Mouse (Mus musculus) E14TG2a.4 (cell line): Measurements from ENCODE around the gene 9930104L06Rik.

Source experiments
- H3K27me3 ChIP-seq: 2 replicates; pipeline ENCODE4 v1.6.1; 2014; ENCODE audit warnings: low read length, control low read depth; ENCODE audit not compliant: insufficient read depth
- H3K36me3 ChIP-seq: 2 replicates; pipeline ENCODE4 v1.6.1; 2014; ENCODE audit warnings: low read length, control low read depth; ENCODE audit not compliant: insufficient read depth
- H3K4me1 ChIP-seq: replicated peaks from 2 replicates; pipeline ENCODE4 v1.6.1; 2014; ENCODE audit warnings: low read depth, low read length, control low read depth
- H3K4me3 ChIP-seq: replicated peaks from 2 replicates; pipeline ENCODE4 v1.5.1; 2014; ENCODE audit warnings: mild to moderate bottlenecking, low read length
- H3K9me3 ChIP-seq: 2 replicates; pipeline ENCODE4 v1.6.1; 2014; ENCODE audit warnings: low read length, control low read depth
- CTCF ChIP-seq: conservative IDR thresholded peaks from 2 replicates; pipeline ENCODE4 v1.5.1; 2014; ENCODE audit warnings: low read length
- NANOG ChIP-seq: IDR thresholded peaks from 2 replicates; pipeline ENCODE4 v1.6.1; 2014; ENCODE audit warnings: borderline replicate concordance, low read length, mixed read lengths
- POU5F1 ChIP-seq: IDR thresholded peaks from 2 replicates; pipeline ENCODE4 v1.6.1; 2014; ENCODE audit warnings: low read length, borderline replicate concordance

The 9930104L06Rik gene

DNA sequence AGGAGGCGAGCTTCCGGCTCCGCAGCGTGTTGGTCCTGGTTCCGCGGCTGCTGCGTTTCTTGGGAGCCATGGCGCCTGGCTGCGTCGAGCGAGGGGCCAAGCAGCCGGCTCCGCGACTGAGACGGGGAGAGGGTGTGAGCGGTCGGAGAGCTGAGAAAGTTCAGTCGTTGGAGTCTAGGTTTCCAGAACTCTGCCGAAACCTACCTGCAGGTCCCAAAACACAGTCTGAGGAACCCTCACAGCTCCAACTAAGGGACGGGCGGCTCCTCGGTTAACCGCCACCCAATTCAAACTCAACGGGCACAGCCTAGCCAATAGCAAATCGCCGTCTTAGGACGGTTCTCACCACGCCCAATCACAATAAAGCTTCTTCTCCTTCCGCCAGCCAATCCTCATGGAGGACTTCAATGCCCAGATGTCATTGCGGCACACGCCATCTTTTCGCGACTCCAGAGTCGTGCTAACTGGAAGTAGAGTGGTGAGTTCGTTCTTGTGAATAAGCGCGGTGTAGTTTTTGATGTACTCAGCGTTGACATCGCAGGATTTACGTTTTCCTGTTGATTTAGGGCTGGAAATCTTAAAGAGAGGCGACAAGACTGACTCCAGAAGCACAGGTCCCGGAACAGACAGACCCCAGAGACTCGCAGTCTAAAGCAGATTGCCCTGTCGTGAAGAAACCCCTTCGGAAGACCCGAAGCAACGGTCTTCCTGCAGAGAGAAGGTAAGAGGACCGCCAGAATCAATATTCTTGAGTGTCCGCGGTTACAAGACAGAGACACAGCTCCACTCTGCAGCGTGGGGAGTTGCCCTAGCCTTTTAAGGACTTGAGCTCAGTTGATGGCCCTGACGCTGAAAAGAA, at the start of gene 9930104L06Rik:
Gene 9930104L06Rik (plus strand): TSS at position 436 of the 859 bp plus-strand sequence.
- H3K27me3 ChIP-seq = no peaks in the 10 kb centered on the region

DNA sequence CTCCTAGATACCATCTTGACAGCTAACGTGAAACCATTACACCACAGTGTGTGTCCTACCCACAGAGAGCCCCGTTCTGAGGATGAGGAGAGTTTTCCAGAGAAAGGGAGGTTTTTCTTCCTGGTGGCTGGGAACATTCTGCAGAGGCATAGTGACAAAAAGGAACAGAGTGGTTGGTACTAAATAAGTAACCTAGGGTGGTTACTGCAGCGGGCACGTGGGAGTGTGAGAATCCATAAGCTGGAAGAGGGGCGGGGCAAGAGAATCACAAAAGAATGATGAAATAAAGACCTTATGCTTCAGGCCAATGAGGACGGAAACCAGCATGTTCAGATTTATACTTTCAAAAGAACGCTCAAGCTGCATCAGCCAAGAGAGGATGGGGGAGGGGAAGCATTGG, 48.1 kb upstream of the 9930104L06Rik start:
- TF ChIP-seq NANOG = no peak
- no peak for TF ChIP-seq CTCF
- no peak for TF ChIP-seq POU5F1

More for the DNA sequence above, at the start of gene 9930104L06Rik:
- H3K4me1 ChIP-seq = peaks cover 28% of the 10 kb centered on the region
- TF ChIP-seq POU5F1 (no peak), NANOG (no peak), CTCF (no peak)
- H3K9me3 ChIP-seq = no peaks in the 10 kb centered on the region
- H3K36me3 ChIP-seq = peaks cover 48% of the 10 kb centered on the region
- peak within 1 kb of the TSS; percentile 100 for H3K4me3 ChIP-seq

DNA sequence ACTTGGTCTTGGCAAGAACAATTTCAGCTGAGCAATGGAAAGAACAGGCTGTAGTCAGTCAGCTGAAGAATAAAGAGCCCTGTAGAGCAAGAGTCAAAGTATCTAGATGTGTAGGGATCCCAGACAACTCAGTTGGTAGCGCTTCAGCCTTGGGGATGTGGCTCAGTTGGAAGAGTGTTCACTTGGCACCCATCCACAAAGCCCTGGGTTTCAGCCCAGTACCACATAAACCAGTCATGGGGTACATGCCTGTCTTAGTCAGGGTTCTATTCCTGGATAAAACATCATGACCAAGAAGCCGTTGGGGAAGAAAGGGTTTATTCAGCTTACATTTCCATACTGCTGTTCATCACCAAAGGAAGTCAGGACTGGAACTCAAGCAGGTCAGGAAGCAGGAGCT, 46.9 kb upstream of the 9930104L06Rik start:
- H3K4me3 ChIP-seq = no peak overlapping the region
- no peaks in the 10 kb centered on the region for H3K9me3 ChIP-seq
- TF ChIP-seq POU5F1 (no peak), CTCF (no peak), NANOG (no peak)
- no peaks in the 10 kb centered on the region for H3K36me3 ChIP-seq
- peaks cover 95% of the 10 kb centered on the region for H3K27me3 ChIP-seq
- H3K4me1 ChIP-seq = peaks cover 42% of the 10 kb centered on the region

More for the DNA sequence above, 48.1 kb upstream of the 9930104L06Rik start:
- peaks cover 94% of the 10 kb centered on the region for H3K27me3 ChIP-seq
- H3K9me3 ChIP-seq = no peaks in the 10 kb centered on the region
- H3K4me3 ChIP-seq = no peak overlapping the region
- H3K4me1 ChIP-seq = peaks cover 33% of the 10 kb centered on the region
- H3K36me3 ChIP-seq = no peaks in the 10 kb centered on the region

DNA sequence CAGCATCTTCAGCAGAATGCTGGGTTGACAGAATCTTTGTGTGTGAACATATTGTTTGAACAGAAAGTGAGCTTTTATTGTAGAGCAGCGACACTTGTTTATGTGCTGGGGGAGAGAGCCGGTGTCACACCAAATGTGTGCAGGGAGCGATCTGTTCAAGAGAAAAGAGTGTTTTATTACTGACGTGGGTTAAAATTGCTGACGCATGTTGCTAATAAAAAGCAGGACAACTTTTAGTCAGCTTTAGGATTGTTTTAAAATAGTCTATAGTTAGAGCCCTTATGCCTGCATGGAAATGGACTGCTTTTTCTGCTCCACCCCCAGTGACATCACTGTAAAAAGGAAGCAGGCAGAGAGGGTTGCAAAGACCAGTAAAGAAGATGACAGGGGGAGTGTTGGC, 46.0 kb upstream of the 9930104L06Rik start:
- Histone ChIP-seq H3K27me3 (peaks cover 95% of the 10 kb centered on the region), H3K4me1 (peaks cover 43% of the 10 kb centered on the region), H3K36me3 (no peaks in the 10 kb centered on the region), H3K4me3 (no peak overlapping the region), H3K9me3 (no peaks in the 10 kb centered on the region)
- TF ChIP-seq POU5F1 = no peak
- no peak for TF ChIP-seq CTCF
- no peak for TF ChIP-seq NANOG

DNA sequence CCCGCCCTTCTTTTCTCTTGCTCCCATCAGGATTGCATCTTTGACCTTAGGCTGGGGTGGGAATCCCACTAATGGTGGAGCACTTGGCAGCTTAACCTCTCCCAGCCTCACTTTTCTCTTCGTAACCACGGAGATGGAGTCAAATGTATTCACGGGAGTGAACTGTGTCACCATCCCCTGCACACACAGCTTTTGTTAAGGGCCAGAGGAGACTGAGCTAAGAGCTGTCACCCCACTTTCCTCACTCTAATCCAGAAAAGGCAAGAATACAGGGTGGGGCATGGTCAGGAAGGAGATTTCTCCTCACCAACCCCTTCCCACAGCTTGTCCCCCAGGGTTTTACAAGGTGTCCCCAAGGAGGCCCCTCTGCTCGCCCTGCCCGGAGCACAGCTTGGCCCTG, 43.1 kb upstream of the 9930104L06Rik start:
- TF ChIP-seq POU5F1 (no peak), NANOG (no peak), CTCF (no peak)
- H3K4me3 ChIP-seq = peak overlapping the region; percentile 78
- peaks cover 84% of the 10 kb centered on the region for H3K27me3 ChIP-seq
- no peaks in the 10 kb centered on the region for H3K9me3 ChIP-seq
- no peaks in the 10 kb centered on the region for H3K36me3 ChIP-seq
- H3K4me1 ChIP-seq = peaks cover 44% of the 10 kb centered on the region

DNA sequence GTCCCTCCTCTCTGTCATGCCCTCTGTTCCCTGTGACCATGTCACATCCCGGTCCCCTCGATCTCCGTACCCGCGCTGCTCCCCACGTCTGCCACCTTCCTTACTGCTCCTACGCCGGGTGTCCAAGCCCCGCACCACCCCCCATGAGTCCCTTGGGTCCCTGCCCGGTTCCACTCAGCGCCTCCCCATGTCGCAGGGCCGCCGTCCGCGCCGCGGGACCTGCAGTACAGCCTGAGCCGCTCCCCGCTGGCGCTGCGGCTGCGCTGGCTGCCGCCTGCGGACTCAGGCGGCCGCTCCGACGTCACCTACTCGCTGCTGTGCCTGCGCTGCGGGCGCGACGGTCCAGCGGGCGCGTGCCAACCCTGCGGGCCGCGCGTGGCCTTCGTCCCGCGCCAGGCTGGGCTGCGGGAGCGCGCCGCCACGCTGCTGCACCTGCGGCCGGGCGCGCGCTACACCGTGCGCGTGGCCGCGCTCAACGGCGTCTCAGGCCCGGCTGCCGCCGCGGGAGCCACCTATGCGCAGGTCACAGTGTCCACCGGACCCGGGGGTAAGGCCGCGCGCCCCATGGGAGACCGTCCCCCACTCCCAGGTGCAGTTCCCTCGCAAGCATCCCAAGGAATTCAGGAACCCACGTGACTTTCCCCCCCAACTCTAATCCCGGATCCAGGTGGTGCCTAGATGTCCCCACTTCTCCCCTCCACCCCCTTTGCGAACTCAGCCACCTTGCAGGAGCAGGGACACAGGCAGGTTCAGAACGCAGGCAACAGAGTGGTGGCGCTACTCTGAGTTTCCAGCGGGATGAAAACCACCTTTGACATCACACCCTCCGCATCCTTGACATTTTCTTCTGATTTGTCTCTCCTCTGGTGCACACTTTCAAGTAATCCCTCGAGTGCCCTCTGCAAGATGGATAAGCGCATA, 42.1 kb upstream of the 9930104L06Rik start:
- H3K27me3 ChIP-seq = peaks cover 76% of the 10 kb centered on the region
- no peaks in the 10 kb centered on the region for H3K36me3 ChIP-seq
- peaks cover 48% of the 10 kb centered on the region for H3K4me1 ChIP-seq
- H3K4me3 ChIP-seq = peak overlapping the region; percentile 78
- H3K9me3 ChIP-seq = no peaks in the 10 kb centered on the region
- TF ChIP-seq POU5F1 = no peak
- no peak for TF ChIP-seq NANOG
- no peak for TF ChIP-seq CTCF

DNA sequence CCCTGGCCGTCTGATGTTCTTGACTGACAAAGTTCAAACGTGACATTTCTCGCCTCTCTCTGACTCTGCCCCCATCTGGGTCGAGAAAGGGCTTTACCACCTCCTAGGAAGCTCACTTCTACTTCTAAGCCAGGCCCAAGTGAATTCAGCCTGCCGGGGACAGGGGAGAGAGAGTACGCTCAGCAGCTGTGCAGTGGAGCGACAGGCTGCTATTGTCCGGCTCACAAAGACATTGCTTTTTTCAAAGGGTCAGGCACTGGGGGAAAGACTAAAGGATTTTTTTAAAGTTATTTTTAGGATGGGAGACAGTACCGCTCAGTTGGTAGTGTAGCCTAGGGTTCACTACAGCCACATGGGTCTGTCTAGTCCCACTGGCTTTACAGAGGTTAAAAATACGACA, 38.4 kb upstream of the 9930104L06Rik start:
- no peaks in the 10 kb centered on the region for H3K9me3 ChIP-seq
- H3K36me3 ChIP-seq = no peaks in the 10 kb centered on the region
- H3K4me3 ChIP-seq = no peak overlapping the region
- peaks cover 60% of the 10 kb centered on the region for H3K4me1 ChIP-seq
- peaks cover 62% of the 10 kb centered on the region for H3K27me3 ChIP-seq
- no peak for TF ChIP-seq POU5F1
- TF ChIP-seq NANOG = no peak
- no peak for TF ChIP-seq CTCF

DNA sequence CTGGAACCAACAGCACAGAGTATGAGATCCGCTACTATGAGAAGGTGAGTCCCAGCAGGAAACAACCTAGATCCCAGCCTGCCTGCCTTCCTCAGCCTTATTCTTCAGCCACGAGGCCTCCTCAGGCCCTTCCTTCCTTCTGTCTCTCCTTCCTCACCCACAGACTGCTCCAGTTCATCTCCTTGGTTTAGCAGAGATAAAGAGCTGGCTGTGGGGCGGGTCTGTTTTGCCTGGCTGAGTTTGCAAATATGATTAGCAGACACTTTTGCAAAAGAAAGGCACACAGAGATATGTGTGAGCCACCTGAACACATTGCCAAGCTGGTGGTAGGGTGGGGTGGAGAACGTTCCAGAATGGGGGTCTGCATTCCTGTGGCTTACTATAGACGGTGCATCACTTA, 36.9 kb upstream of the 9930104L06Rik start:
- peaks cover 51% of the 10 kb centered on the region for H3K27me3 ChIP-seq
- H3K36me3 ChIP-seq = no peaks in the 10 kb centered on the region
- no peaks in the 10 kb centered on the region for H3K9me3 ChIP-seq
- peak overlapping the region; percentile 58 for H3K4me3 ChIP-seq
- TF ChIP-seq CTCF (no peak), NANOG (no peak), POU5F1 (no peak)
- H3K4me1 ChIP-seq = peaks cover 56% of the 10 kb centered on the region
